Mouse (Mus musculus): ENCODE results near the gene Wwox. TPM values are rescaled to one million over a fixed set of nuclear protein-coding genes. Genes with fewer than 3 reads are reported as not detected.

The Wwox gene
- polyA plus RNA-seq, 1 experiment = 11.6 TPM

GRCm38 (mm10) chr8:114665521-114665920 is 226.1 kb downstream of the Wwox start:
- DNase-seq (ENCODE audit: low read depth) = no peak

GRCm38 (mm10) chr8:114670801-114671200 is 231.3 kb downstream of the Wwox start:
- DNase-seq (ENCODE audit: low read depth) = no peak

GRCm38 (mm10) chr8:114671237-114671674 is 231.8 kb downstream of the Wwox start:
- DNase-seq (ENCODE audit: low read depth) = no peak

- DNase-seq (ENCODE audit: low read depth) = no peak
Measured at GRCm38 (mm10) chr8:114673416-114673815, 234.0 kb downstream of the Wwox start.

GRCm38 (mm10) chr8:114675151-114675550 is 235.7 kb downstream of the Wwox start:
- DNase-seq (ENCODE audit: low read depth) = no peak

GRCm38 (mm10) chr8:114676918-114677317 is 237.5 kb downstream of the Wwox start:
- no peak for DNase-seq (ENCODE audit: low read depth)

- no peak for DNase-seq (ENCODE audit: low read depth)
Measured at GRCm38 (mm10) chr8:114677551-114678127, 238.2 kb downstream of the Wwox start.

GRCm38 (mm10) chr8:114679386-114680098 is 240.1 kb downstream of the Wwox start:
- no peak for DNase-seq (ENCODE audit: low read depth)

- DNase-seq (ENCODE audit: low read depth) = no peak
Measured at GRCm38 (mm10) chr8:114681136-114681535, 241.7 kb downstream of the Wwox start.

- DNase-seq (ENCODE audit: low read depth) = no peak
Measured at GRCm38 (mm10) chr8:114682166-114682565, 242.7 kb downstream of the Wwox start.

GRCm38 (mm10) chr8:114684046-114684702 is 244.7 kb downstream of the Wwox start:
- no peak for DNase-seq (ENCODE audit: low read depth)

- DNase-seq (ENCODE audit: low read depth) = no peak
Measured at GRCm38 (mm10) chr8:114686462-114686861, 247.0 kb downstream of the Wwox start.

GRCm38 (mm10) chr8:114688732-114689131 is 249.3 kb downstream of the Wwox start:
- no peak for DNase-seq (ENCODE audit: low read depth)

- no peak for DNase-seq (ENCODE audit: low read depth)
Measured at GRCm38 (mm10) chr8:114694566-114695198, 255.2 kb downstream of the Wwox start.

GRCm38 (mm10) chr8:114703517-114703916 is 264.1 kb downstream of the Wwox start:
- DNase-seq (ENCODE audit: low read depth) = no peak

GRCm38 (mm10) chr8:114707538-114708138 is 268.2 kb downstream of the Wwox start:
- no peak for DNase-seq (ENCODE audit: low read depth)

GRCm38 (mm10) chr8:114715318-114716070 is 276.0 kb downstream of the Wwox start:
- DNase-seq (ENCODE audit: low read depth) = no peak

- DNase-seq (ENCODE audit: low read depth) = no peak
Measured at GRCm38 (mm10) chr8:114716546-114717255, 277.2 kb downstream of the Wwox start.

GRCm38 (mm10) chr8:114718821-114719220 is 279.4 kb downstream of the Wwox start:
- DNase-seq (ENCODE audit: low read depth) = no peak

GRCm38 (mm10) chr8:114722611-114723010 is 283.2 kb downstream of the Wwox start:
- no peak for DNase-seq (ENCODE audit: low read depth)

All from gonadal fat pad, adult 2 months (tissue).